Mouse (Mus musculus) left cerebral cortex, adult 9 months (tissue): ENCODE measurements at regions not wholly inside any gene's neighbourhood (a gene's known extent, or its start where the extent isn't known, plus 50 kb on each side); places are given as distances from the start of the nearest gene placed in this dataset.
"Not testable (repeated sequence)": the region's sequence is repeated elsewhere in the genome, so short reads cannot be mapped to it uniquely, and the experiment has no call there.

Experiments used
- DNase-seq, 2 experiments: peaks; one replicate each; pipeline ENCODE4 v3.0.0; 2022; ENCODE audit warnings: low spot score in 2 of 2

- DNase-seq, result no peak
Observed at GRCm38 (mm10) chr3:46771805-46772204, 323.8 kb upstream of the Pabpc4l start.

- no peak for DNase-seq
Observed at GRCm38 (mm10) chr3:46764939-46765338, 316.9 kb upstream of the Pabpc4l start.

- no peak for DNase-seq
Observed at GRCm38 (mm10) chr3:46758500-46758899, 310.5 kb upstream of the Pabpc4l start.

GRCm38 (mm10) chr3:46727679-46728078 lies 279.7 kb upstream of the Pabpc4l start:
- peak in 1 of 2 experiments; percentile 5 for DNase-seq

- no peak for DNase-seq
Observed at GRCm38 (mm10) chr3:46701649-46702048, 253.6 kb upstream of the Pabpc4l start.

- not testable (repeated sequence) for DNase-seq
Observed at GRCm38 (mm10) chr3:46687680-46688420, 239.8 kb upstream of the Pabpc4l start.
